Mouse (Mus musculus) left cerebral cortex, postnatal 10 days (tissue): ENCODE measurements around the gene Pet117. TPM values are rescaled to one million over a fixed set of nuclear protein-coding genes. Genes with fewer than 3 reads are reported as not detected.

Experiments used
- DNase-seq, 2 experiments: peaks; one replicate each; pipeline ENCODE4 v3.0.0; 2021 to 2022; ENCODE audit warnings: low spot score in 2 of 2, mixed read lengths in 1 of 2; ENCODE audit errors: extremely low spot score in 1 of 2
- intact Hi-C: fragments of 180-260 bp; cut with DNase I; formaldehyde crosslinking; loops from one replicate; pipeline ENCODE4 v1.15.1; 2025
- total RNA-seq, 2 experiments: library from RNA; stranded (reverse); gene quantifications; 2 replicates each; pipeline ENCODE4 v1.2.3; 2021

The Pet117 gene
- total RNA-seq, 2 experiments from 2014 or later = 5.3 to 5.5 TPM

- DNase-seq = no peak
- intact Hi-C loops = no loop called here
Measured at GRCm38 (mm10) chr2:144371566-144371965, 2.8 kb downstream of the Pet117 start.

DNA sequence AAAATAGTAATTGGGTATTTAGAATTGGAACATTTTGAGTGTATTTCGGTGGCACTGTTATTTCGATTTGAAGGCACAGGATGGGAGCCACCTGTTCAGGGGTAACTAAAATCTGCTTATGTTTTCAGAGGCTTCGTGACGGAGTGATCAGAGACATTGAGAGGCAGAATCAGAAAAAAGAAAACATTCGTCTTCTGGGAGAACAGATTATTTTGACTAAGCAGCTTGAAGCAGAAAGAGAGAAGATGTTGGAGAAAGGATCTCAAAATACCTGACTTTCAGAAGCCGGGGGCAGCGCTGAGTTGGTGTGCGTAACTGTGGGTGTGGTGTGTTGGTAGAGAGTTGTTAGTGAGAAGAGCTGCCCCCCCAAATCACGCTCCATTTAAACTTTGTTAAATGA is 4.3 kb downstream of the Pet117 start:
- DNase-seq = no peak
- intact Hi-C loops = no loop called here

GRCm38 (mm10) chr2:144375063-144375703 is 6.4 kb downstream of the Pet117 start:
- intact Hi-C loops = no loop called here
- DNase-seq = no peak

DNA sequence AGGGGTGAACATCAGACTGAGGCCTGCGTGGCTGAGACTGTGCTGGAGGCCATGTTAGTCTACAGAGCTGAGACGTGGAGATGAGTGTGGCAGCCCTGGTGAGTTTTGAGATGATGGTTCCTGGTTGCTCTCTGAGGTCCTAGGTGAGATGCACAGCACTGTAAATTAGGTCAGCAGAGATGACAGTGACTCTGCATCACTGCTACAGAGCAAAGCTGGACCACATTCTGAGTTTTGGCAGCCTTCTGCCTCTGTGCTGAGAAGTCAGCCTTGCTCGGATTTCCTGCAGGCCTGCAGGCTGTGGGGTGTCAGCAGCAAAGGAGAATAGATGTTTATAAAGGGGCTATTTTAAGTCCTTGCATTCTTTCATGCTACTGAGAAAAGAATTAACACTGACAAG is 12.5 kb downstream of the Pet117 start:
- DNase-seq = no peak
- intact Hi-C loops = no loop called here

- intact Hi-C loops = no loop called here
- DNase-seq = no peak
Measured at GRCm38 (mm10) chr2:144381741-144382140, 12.9 kb downstream of the Pet117 start.

DNA sequence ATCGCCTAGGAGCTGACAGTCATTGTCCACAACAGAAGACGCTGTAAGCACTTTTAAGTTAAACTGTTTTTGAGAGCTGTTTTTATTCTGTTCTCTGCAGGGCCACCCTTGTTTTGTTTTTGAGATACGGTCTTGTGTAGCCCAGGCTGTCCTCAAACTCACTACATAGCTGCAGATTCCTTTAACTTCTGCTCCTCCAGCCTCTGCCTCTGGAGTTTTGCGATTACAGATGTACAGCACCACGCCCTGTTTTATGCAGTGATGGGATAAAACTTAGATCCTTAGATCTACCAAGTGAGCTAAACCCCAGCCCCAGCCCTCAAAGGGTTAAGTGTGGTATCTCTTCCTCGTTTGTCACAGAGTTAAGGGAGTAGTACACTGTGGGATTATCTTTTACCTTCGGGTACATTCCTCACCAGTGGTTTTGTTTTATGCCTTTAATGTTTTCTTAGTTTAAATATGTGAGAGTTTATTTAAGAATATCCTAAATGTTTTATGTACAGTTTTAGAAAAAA is 13.9 kb downstream of the Pet117 start:
- intact Hi-C loops = no loop called here
- no peak for DNase-seq

DNA sequence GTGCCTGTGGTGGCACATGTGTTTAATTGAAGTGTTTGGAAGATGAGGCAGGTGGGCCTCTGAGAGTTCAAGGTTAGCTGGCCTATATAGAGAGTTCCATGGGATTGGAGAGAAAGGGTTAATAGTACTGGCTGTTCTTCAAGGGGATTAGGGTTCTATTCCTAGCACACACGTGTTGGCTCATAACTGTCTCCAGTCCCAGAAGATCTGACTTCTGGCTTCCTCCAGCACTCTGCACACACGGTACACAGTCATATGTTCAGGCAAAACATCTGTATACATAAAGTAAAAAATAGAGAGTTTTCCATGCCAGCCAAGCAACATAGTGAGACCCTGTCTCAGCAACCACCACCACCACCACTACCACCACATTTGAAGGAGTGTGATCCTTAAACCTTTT is 17.5 kb downstream of the Pet117 start:
- DNase-seq = no peak
- intact Hi-C loops = no loop called here

- DNase-seq = no peak
- intact Hi-C loops = no loop called here
Measured at GRCm38 (mm10) chr2:144388416-144388815, 19.6 kb downstream of the Pet117 start.

DNA sequence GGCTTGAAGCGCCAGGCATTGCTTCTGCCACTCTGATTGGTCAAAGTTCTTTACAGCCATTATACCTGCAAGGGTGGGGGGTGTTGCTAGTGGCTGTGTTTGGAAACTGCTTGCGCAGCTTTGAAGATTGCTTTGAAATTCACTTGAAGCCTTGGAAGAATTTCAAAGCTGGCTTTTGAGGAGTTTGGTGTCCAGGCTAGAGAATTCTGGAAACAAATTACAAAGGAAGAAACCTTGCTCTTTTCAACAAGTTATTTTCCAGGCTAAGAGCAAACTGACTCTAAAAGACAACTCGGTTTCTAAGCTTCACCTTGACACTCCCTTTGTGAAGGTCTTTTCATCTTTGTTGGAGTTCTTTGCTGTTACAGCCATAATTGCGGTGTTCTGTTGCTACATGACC is 30.7 kb downstream of the Pet117 start:
- intact Hi-C loops = no loop called here
- DNase-seq = no peak

- DNase-seq = no peak
- intact Hi-C loops = no loop called here
Measured at GRCm38 (mm10) chr2:144400659-144401058, 31.9 kb downstream of the Pet117 start.

DNA sequence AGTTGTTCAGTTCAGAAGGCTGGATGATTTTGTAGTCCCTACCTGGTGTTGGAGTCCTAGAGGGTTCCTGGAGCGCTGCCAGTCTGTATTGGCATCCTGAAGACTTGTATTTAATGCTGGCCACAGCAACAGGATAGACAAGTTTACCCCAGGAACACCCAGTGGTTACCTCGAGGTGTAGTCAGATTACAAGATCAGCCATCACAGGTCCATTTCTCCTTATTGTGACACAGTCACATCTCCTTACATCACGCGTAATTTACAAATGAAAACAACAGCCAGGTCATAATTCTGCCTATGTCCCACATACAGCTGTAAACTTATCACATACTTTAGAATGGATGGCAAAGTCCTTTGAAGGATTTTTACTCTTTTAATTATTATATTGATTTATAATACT is 40.2 kb downstream of the Pet117 start:
- DNase-seq = no peak
- intact Hi-C loops = no loop called here

DNA sequence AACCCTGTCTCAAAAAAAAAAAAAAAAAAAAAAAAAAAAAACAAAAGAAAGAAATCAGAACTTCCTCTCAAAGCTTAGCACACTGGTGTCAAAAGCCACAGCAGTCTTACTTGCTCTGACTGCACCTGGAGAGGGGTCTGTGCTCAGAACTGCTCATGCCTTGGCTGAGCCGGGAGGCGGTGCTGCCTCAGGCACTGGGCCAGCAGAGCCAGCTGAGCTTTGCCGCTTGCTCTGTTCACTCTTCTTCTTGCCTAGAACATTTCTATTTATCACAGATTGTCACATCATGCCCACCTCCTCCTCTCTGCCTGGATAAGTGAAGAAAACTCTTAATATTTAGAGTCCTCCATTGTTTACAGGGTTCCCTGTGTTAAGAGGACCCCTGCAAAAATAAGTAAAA is 41.8 kb downstream of the Pet117 start:
- DNase-seq = peak; percentile 27 to 51
- intact Hi-C loops = no loop called here

- DNase-seq = no peak
- intact Hi-C loops = no loop called here
Measured at GRCm38 (mm10) chr2:144414646-144415045, 45.9 kb downstream of the Pet117 start.

GRCm38 (mm10) chr2:144416859-144417258 is 48.1 kb downstream of the Pet117 start:
- intact Hi-C loops = no loop called here
- DNase-seq = no peak

GRCm38 (mm10) chr2:144418062-144418461 is 49.3 kb downstream of the Pet117 start:
- DNase-seq = no peak
- intact Hi-C loops = no loop called here

- intact Hi-C loops = no loop called here
- DNase-seq = no peak
Measured at GRCm38 (mm10) chr2:144422094-144422675, 53.4 kb downstream of the Pet117 start.

Other genes starting within 250 kb of the Pet117 start
- 1 to 10 TPM; 2.9 to 3.8 TPM for gene Mgme1, start 98.3 kb upstream of the Pet117 start, total RNA-seq
- gene Snx5, start 98.1 kb upstream of the Pet117 start, total RNA-seq = 10 to 100 TPM; 63.2 to 63.9 TPM
- gene Ovol2, start 36.9 kb upstream of the Pet117 start, total RNA-seq = 1 to 10 TPM; 3.2 to 6.3 TPM
- gene Kat14, start within 50 bp of the Pet117 start, total RNA-seq = 10 to 100 TPM; 24.4 to 27.2 TPM
- 100 to 1,000 TPM; 102 to 109 TPM for gene Dzank1, start 158.4 kb downstream of the Pet117 start, total RNA-seq
- gene Polr3f, start 158.7 kb downstream of the Pet117 start, total RNA-seq = 10 to 100 TPM; 25.2 to 26.7 TPM
- 10 to 100 TPM; 24.4 to 26.5 TPM for gene Rbbp9, start 181.9 kb downstream of the Pet117 start, total RNA-seq
- 10 to 100 TPM; 42.4 to 44.8 TPM for gene Sec23b, start 187.2 kb downstream of the Pet117 start, total RNA-seq
- 10 to 100 TPM; 41.9 to 51.2 TPM for gene Smim26, start 225.1 kb downstream of the Pet117 start, total RNA-seq
- gene Dtd1, start 230.9 kb downstream of the Pet117 start, total RNA-seq = 10 to 100 TPM; 56.4 to 61.0 TPM